Mouse (Mus musculus): ENCODE measurements around the gene Sars2.

Sars2 gene

DNA sequence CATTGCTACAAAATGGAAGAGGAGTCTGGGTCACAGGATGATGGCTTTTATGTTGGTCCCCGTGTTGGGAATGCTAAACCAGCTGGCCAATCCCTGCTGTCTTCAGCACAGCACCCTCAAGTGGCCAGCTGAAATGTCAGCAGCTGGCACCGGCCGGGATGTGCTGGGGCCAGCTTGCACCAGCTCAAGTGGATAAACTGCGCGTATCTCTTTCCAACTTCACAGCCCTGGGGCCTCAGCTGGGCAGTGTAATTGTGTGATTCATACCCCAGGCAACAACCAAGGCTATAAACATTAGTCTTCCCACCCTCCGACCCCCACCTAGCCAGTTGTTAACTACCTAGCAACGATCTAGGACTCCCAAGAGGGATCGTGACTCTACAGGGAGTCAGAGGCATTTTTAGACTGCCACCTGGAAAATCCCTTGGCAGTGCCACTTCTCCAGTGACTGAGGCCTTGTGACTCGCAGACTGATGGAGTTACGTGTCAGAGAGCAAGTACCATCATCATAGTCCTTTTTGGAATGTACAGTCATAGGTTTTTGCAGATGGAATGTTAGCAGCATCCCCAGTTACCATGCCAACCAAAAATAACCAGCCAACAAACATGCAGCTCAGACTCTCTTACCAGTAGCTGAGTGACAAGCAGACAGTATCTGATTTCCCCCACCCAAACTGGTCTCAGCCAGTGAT lies 14.0 kb upstream of the Sars2 start:
- DNase-seq, result peak; percentile 11

DNA sequence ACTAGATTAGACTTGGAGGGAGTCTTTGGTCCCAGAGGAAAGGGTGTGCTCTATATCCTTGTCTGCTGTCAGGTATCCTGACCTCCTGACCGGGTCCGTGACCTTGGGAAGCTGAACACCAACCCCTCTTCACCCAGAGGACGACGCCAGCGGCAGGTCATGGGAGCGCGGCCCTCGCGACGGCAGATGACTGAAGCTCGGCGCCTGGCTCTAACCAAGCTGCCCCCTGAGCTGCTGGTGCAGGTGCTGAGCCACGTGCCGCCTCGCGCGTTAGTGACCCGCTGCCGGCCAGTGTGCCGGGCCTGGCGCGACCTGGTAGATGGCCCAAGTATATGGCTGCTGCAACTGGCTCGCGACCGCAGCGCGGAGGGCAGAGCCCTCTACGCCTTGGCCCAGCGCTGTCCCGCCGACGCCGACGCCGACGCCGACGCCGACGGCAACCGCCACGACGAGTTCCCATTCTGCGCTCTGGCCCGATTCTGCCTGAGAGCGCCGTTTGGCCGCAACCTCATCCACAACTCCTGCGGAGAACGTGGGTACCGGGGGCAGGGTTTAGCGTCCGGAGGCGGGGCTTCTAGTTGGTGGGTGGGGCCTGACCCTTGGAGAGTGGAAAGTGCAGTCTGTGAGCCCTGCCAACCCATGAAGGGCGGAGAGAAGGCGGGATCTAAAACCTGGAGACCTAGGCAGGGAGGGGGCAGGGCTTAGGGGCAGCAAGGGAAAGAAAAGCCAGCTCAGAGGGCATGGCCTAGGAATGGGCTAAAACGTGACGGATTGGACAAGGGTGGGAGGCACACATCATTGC lies 9.2 kb upstream of the Sars2 start:
- DNase-seq, result peak; percentile 93

DNA sequence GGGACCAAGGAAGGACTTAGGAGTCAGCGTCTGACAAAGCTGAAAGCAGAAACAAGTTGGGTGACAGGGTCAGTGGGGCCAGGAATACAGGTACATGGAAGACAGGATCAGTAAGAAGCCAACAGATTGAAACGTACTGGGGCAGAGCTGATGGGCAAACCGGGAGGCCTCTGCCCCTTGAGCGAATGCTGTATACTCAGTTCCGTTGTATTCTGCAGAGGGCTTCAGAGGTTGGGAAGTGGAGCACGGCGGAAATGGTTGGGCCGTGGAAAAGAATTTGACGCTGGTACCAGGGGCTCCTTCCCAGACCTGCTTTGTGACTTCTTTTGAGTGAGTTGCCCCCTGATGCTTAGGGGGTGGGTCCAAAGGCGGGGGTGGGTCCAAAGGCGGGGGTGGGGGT lies 8.6 kb upstream of the Sars2 start:
- DNase-seq, result no peak

DNA sequence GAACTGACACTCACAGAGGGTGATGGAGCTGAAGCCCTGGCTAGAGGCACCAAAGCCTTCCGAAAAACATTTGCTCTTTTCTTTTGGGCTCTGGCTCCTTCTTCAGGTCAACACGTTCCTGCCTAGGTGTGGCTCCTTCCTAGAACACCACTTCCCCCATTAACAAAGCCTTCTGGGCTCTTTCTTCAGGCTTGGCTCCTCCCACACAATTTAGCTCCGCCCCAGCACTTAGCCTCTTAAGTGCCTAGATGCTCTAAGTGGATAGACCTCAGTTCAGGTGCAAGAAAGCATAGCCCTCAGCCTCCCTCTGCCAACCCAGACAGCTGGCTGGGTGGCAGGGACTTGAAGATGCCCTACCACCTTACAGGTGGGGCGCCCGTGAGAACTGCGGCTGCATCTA lies 6.1 kb upstream of the Sars2 start:
- DNase-seq, result no peak

DNA sequence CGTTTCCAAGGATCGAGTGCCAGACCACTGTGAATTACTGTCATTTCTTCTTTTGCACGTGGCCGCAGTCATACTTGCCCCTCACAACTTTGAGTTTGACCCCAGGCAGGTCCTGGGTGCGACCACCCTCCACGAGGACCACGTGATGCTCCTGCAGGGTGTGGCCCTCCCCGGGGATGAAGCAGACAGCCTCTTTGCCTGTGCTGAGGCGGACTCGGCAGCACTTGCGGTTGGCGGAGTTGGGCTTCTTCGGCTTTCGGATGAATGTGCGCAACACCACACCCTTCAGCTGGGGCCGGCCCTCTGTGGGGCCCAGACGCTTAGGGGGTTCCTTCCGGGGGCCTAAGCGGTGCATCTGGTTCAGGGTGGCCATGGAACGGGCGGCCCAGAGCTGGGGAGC lies 2.0 kb upstream of the Sars2 start:
- DNase-seq, result no peak

DNA sequence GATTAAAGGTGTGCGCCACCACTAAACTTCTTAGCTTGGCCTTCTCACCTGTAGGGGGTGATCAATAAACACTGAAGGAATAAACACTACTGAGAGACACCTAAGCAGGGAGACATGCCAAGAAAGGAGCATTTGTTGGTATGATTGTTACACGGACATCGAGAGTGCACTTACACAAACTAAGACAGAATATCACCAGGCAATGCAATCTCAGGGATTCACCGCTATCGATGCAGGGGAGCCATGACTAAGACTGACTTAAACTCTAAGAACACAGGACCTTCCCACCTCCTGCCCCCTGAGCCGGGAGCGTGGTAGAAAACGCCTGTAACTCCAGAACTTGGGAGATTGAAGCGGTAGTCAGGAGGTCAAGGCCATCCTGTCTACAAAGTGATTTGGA lies 843 bp upstream of the Sars2 start:
- no peak for DNase-seq

DNA sequence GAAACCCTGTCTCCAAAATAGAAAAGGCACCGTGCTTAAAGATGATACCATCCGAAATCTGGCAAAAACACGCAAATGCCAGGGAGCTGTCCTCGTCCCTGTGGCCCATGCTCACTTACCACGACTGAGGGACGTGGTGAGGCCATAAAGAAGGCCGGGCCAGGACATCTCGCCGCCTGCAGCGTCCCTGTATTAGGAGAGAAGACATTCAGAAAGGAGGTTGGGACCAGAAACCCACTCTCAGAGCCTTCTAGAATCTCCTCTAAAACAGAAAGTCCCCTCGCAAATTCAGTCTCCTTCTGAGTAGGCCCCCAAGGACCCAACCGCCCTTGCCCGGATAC lies 454 bp upstream of the Sars2 start:
- no peak for DNase-seq

DNA sequence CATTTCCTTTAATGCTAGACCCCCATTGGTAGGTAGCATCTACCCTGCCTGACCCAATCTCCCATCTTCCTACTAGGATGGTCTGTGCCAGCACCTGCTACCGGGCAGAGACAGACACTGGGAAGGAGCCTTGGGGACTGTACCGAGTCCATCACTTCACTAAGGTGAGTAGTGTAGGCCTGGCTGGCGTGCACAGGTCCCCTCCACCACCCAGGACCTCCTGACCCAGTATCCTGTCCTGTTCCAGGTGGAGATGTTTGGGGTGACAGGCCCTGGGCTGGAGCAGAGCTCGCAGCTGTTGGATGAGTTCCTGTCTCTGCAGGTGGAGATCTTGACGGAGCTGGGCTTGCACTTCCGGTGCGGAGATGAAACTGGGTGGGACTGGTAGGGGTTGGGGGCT lies 8.1 kb downstream of the Sars2 start:
- DNase-seq, result no peak

DNA sequence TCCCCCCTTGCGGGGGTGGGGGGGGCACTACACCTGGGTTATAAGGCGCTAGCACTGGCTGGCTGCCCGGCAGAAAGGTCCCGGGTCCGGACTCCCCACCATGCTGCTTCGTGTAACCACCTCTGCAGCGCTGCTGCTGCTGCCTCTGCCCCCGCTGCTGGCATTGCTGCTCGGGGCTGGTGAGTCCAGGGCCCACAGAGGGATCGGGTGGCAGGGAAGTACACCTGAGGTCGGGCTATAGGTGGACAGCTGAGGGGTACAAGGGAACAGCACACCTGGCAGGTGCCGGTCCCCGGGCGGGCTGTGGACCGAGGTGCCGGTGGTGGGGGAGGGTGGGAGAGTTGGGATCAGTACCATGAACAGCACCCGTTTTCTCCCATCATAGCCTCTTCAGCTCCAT lies 14.3 kb downstream of the Sars2 start, which contains the start of gene Ccer2:
Gene Ccer2 (plus strand): TSS at position 96 of the 400 bp plus-strand sequence.
- DNase-seq, result no peak

DNA sequence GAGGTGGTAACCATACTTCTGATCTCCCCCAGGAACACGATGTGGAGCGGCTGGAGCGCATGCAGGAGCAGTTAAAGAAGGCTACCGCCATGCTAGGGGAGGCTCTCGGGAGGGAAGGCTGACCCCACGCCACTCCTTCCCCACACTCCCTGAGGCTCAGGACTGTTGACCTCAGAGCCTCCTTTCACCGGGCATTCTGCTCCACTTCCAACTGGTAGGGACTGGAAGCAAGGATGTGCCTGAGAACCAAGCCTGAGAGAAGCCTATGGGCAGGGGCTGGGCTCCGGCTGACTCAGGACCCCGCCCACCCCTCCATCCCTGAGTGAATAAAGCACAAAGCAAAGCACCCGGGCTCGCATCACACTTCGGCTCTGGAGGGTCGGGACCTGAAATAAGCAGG lies 16.8 kb downstream of the Sars2 start:
- DNase-seq, result no peak

DNA sequence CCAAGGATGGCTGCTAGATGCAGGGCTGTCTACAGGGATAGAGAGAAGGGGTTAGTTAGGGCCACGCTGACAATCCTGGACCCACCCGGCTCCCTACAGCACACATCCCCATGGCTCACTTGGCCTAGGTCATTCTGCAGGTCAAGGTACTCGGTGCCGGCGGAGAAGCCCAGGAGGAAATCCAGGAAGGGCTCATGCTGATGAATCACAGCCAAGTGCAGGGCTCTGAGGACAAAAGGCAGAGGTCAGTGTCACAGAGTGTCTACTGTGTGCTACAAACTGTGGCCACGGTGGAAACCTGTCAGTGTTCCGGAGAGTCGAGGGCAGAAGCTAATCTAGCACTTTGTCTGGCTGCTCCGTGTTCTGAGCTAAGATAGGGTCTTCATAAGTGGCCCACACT lies 20.1 kb downstream of the Sars2 start:
- DNase-seq, result peak; percentile 19

DNA sequence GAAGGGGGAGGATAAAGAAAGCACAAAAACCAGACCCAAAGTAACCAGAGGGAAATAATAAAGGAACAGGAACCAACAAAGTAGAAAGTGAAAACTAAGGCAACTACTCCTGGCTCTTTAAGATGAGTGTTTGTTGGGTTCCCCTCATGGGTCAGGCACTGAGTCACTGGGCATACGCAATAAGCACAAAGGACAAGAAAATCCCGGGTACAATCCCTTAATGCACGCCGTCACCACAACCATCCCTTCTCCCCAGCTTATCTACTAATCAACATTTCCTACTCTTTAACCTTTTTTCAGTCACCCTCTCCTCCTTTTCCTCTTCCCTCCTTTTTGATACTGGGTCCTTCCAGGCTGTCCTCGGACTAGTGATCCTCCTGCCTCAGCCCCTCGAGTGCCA lies 23.4 kb downstream of the Sars2 start:
- no peak for DNase-seq

DNA sequence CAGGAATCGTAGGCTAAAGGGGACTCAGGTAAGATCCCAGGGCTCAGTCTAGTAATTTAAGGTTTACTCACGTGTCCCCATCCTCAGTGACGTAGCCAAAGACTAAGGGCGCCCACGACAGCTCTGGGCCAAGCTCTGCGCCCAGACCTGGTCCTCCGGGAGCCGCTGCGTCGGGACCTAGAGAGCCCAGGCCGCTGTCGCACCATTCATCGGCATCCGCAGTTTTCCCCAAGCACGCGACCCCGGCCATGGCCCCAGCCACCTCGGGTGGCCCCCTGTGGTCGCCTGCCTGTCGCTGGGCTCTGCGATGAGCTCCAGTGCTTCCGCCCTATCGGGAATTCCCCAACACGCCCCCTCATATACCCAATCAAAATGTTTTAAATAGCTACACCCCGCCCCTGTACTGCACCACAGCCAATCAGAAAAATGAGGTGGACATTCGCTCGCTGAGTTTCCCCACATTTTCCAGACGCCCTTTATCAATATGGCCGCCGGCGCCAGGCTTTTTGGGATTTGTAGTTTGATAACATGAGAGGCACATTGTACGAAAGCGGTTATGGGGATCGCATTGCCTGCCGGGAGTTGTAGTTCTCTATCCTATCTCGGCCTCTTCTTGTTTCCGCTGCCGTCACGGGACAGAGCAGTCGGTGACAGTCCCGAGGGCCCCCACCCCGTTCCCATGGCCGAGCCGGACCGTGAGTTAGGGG lies 24.5 kb downstream of the Sars2 start, which contains the start of gene Sirt2:
Gene Sirt2 (plus strand): TSS at position 563 of the 707 bp plus-strand sequence.
- peak; percentile 98 for DNase-seq

DNA sequence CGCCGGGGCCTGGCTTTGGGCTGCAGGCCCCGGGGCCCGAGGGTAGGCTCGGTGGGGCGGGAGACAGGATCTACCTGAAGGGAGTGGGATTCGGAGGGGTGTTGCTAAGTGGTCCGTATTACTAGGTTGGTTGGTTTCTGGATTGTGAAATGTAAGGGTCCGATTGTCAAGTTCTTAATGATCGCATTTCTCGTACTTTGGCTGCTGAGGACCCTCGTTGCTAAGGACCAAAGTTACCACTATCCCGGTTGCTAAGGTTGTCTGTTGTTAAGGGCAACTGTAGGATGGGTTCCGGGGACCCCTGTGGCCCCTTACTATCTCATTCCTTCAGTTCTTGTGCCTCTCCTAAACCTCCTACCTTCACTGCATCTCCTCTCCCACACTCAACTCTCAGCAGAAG lies 25.1 kb downstream of the Sars2 start:
- DNase-seq, result no peak

DNA sequence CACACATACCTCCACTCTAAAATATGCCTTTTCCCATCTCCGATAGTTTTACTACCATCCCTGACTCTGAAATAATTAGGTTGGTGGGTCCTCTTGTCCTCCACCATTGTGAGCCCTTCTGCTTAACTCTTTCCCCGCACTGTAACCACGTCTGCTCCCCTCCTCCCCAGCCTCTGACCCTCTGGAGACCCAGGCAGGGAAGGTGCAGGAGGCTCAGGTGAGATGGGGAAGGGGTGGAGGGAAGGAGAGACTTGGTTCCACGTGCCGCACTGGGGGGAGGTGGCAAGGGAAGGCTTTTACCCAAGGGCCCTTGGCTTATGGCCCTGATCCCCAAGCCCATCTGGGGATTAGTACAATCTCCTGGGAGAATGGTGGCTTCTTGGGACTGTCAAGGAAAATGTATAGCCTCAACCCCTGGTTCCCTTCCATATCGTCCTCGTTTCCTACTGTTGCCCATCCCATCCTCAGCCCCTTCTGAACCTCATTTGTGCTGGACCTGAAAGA lies 25.7 kb downstream of the Sars2 start, which contains the start of gene Nfkbib:
Gene Nfkbib (minus strand): TSS at position 51 of the 504 bp plus-strand sequence.
- no peak for DNase-seq

DNA sequence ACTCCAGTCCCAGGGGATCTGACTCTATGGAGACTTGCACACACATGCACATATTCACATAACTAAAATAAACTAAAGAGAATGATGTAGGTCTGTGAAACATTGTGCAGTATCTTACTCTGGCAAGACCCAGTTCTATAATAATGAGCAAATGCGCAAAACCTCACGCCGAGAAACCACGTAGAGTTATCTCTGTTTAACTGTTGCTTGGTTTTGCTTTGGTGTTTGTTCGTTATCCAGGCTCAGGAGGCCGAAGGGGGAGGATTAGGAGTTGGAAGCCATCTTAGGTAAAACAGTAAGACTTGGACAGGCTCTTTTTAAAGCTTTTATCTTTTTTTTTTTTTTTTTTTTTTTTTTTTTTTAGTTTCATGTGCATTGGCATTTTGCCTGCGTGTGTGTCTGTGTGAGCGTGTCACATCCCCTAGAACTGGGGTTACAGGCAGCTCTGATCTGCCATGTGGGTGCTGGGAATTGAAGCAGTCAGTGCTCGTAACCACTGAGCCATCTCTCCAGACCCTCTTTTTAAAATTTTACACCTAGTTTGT lies 27.7 kb downstream of the Sars2 start:
- DNase-seq, result no peak

DNA sequence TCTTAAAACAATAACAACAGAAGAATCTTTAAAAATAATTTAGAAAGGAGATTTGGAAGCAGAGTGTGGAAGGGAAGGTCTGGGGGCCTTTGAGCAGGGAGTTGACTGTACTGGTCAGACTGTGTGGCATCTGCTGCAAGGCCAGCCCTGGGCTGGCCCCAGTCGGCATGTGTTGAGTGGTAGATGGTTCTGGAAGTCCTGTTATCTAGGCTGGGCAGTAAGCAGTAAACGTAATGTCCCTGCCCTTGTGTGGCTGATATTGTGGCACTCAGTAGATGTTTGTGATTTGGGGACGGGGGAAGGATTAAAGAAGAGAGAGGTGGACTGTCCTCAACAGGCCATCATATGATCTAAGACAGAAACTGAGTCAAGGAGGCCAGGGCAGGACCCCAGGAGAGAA lies 28.5 kb downstream of the Sars2 start:
- no peak for DNase-seq

DNA sequence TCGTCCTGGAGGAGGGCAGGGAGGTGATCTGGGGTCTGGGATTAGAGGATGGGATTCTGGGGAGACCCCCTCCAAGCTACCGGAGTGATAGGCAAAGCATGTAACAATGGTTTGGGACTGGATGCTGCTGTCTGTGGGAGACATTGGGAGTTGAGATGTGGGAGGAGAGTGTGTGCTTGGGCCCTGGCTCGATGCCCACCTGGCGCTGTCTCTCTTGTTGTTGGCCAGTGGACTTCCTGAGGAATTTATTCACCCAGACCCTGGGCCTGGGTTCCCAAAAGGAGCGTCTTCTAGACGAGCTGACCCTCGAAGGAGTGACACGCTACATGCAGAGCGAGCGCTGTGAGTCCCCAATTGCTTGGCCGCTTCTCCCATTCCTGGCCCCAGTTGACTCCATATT lies 30.1 kb downstream of the Sars2 start:
- DNase-seq, result no peak

DNA sequence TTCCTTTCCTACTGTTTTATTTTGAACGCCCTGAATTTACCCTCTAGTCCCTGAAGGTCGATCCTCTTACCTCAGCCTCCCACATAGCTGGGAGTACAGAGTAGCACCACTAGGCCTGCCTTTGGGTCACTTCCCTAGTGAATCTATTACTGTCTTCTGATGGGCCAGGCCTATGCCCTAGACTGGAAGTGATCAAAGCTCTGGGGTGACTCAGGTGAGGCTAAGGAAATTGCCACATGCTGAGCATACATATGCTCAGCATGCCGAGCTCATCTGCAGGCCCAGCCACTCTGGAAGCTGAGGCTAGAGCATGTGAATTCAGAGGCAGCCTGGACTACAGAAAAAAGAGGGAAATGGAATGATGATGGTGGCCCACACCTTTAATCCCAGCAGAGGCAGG lies 31.4 kb downstream of the Sars2 start:
- DNase-seq, result no peak

DNA sequence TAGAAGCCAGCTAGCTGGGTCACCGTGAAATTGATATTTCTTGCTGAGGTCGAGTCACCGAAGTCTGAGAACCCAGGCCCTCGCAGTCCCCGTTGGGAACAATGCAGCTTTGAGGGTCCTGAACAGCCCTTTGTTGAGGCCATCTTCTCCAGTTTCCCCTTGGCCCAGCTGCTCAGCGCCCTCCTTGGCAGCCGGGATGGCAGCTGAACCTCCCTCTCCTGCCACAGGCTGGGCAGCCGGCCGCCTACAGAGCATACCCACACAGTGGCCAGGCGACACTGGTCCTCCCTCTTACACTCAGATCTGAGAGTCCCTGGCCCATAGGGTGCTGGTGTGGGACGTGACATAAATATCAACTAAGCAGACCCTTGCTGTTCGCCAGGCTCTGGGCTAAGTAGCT lies 32.4 kb downstream of the Sars2 start:
- no peak for DNase-seq

DNA sequence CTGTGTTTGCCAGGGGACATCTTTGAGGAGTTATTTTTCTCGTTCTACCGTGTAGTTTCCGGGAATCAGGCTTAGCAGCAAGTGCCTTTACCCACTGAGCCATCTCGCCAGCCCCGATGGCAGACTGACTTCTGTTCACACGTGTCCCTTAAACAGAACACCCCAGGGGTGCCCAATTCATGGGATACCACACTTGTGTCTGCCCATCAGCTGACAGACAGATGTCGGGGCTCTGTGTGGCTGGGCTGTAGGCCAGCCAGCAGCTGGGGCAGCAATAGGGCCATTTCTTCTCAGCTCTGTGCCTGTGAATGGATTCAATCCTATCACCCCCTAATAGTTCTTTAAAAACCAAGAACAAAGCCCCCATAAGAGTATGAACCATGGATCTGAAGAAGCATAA lies 33.3 kb downstream of the Sars2 start:
- no peak for DNase-seq

DNA sequence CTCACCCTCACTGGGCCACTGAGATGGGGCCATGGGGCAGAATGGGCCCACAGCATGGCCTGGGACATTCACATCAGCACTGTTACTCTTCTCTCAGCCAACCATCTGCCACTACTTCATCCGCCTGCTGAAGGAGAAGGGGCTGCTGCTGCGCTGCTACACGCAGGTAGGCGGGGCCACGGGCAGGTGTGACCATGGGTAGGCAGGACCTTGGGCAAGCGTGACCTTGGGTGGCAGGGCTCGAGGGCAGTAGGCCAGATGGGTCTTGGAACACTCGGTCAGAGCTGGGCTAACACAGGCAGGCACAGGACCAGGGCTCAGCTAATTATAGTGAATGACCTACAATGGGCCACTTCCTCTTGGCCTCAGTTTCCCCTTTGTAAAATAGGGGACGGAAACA lies 37.0 kb downstream of the Sars2 start:
- no peak for DNase-seq

DNA sequence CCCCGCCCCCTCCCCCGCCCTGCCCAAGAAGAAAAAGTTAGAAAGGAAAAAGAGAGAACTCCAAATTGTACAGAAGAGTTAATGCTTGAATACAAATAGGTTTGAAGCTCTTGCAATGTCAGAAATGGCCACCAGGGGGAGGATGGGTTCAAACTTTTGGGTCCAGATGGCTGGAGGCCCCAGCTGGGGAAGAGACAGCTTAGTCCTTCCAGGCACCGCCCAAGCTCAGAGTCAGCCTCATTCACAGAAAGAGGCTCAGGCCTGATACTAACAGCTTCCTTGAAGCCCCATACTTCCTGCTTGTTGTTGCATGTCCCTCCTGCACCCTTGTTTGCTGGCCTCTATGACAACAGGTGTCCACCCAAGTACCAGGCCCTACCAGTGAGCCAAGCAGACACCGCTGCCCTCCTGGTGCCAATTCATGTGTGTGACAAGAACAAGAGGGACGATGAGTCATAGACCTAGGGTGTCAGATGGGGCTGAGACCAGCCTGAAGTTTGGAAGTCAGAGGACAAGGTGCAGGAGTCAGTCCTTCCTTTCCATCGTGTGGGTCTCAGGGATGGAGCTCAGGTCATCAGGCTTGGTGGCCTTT lies 38.4 kb downstream of the Sars2 start:
- DNase-seq, result peak; percentile 87

Data from kidney, adult 18-20 months (tissue).